9 mouse cellular contexts compared by ENCODE assay signal in genomic region chr15:10313522-10314455, GRCm38 (mm10). TPM values are rescaled to one million over a fixed set of nuclear protein-coding genes. Genes with fewer than 3 reads are reported as not detected.
DNase-seq lines count a peak whose midpoint lies in the region; ATAC-seq and TF ChIP-seq lines count a peak whose summit lies in the region.
"Had no signal": no experiment of that assay in that cellular context is flagged by ENCODE, and none has a peak within 500 bp of the region (broad histone marks: within the 10 kb centered on the region; RNA-seq: fewer than 3 reads in every experiment).

No protein-coding gene starts in this region.

- no peaks in the 10 kb centered on the region for H3K27me3 ChIP-seq in intestine, postnatal 0 days (replicated peaks; ENCODE audit: control insufficient read depth, insufficient read depth, low read length)
- no peaks in the 10 kb centered on the region for H3K27me3 ChIP-seq in intestine, embryonic 16.5 days (replicated peaks; ENCODE audit: control insufficient read depth, insufficient read depth, low read length)
- H3K27me3 ChIP-seq in forebrain, postnatal 0 days (ENCODE audit: insufficient read depth, low read length) = no peaks in the 10 kb centered on the region
- H3K27me3 ChIP-seq in limb, embryonic 13.5 days = no peaks in the 10 kb centered on the region
- H3K27me3 ChIP-seq: embryonic facial prominence, embryonic 15.5 days had no signal

- TF ChIP-seq CTCF in intestine, postnatal 0 days (IDR thresholded peaks at IDR 0.05; ENCODE audit: low read depth) = peak; percentile 78
- peak; percentile 74 for TF ChIP-seq CTCF in forebrain, postnatal 0 days (IDR thresholded peaks at IDR 0.05; ENCODE audit: low read depth)

- no peak overlapping the region for H3K27ac ChIP-seq in intestine, postnatal 0 days (ENCODE audit: low read depth, low read length)
- H3K27ac ChIP-seq in intestine, embryonic 16.5 days (ENCODE audit: low read length) = no peak overlapping the region
- no peak overlapping the region for H3K27ac ChIP-seq in forebrain, postnatal 0 days (ENCODE audit: low read depth, low read length)
- no peak overlapping the region for H3K27ac ChIP-seq in limb, embryonic 13.5 days
- H3K27ac ChIP-seq: embryonic facial prominence, embryonic 15.5 days had no signal

- no peak overlapping the region for H3K9ac ChIP-seq in intestine, postnatal 0 days (ENCODE audit: low read depth, low read length)
- H3K9ac ChIP-seq in intestine, embryonic 16.5 days (ENCODE audit: low read depth, low read length) = no peak overlapping the region
- H3K9ac ChIP-seq in forebrain, postnatal 0 days = no peak overlapping the region
- H3K9ac ChIP-seq in limb, embryonic 13.5 days = no peak overlapping the region
- H3K9ac ChIP-seq: embryonic facial prominence, embryonic 15.5 days had no signal

- no peak overlapping the region for H3K4me2 ChIP-seq in intestine, postnatal 0 days (replicated peaks; ENCODE audit: low read depth)
- H3K4me2 ChIP-seq in intestine, embryonic 16.5 days (ENCODE audit: low read depth, low read length) = no peak overlapping the region
- no peak overlapping the region for H3K4me2 ChIP-seq in forebrain, postnatal 0 days (ENCODE audit: low read depth)
- no peak overlapping the region for H3K4me2 ChIP-seq in limb, embryonic 13.5 days (replicated peaks)
- H3K4me2 ChIP-seq: embryonic facial prominence, embryonic 15.5 days had no signal

- DNase-seq in adrenal gland, postnatal 14 days = peak; percentile 80
- DNase-seq in forebrain, postnatal 0 days = peak; percentile 81
- peak; percentile 76 for DNase-seq in kidney, adult 9 months
- peak; percentile 43 for DNase-seq in retina, adult 2 months (ENCODE audit: low read depth, low spot score)
- DNase-seq in yolk sac, embryonic 10.5 days (ENCODE audit: low spot score) = no peak

- 49% methylated on average over 7 of the region's 7 CpGs for WGBS in intestine, postnatal 0 days
- WGBS in intestine, embryonic 16.5 days = 47% methylated on average over 6 of the region's 7 CpGs
- WGBS in forebrain, postnatal 0 days = 54% methylated on average over 7 of the region's 7 CpGs
- 54% methylated on average over 7 of the region's 7 CpGs for WGBS in limb, embryonic 13.5 days

- no peaks in the 10 kb centered on the region for H3K36me3 ChIP-seq in intestine, postnatal 0 days (ENCODE audit: control insufficient read depth, insufficient read depth)
- no peaks in the 10 kb centered on the region for H3K36me3 ChIP-seq in intestine, embryonic 16.5 days (ENCODE audit: control insufficient read depth, insufficient read depth, low read length)
- H3K36me3 ChIP-seq in forebrain, postnatal 0 days (ENCODE audit: insufficient read depth) = no peaks in the 10 kb centered on the region
- H3K36me3 ChIP-seq in limb, embryonic 13.5 days = no peaks in the 10 kb centered on the region
- H3K36me3 ChIP-seq: embryonic facial prominence, embryonic 15.5 days had no signal

- no peak for ATAC-seq in intestine, postnatal 0 days
- ATAC-seq in intestine, embryonic 16.5 days = no peak
- peak; percentile 81 for ATAC-seq in forebrain, postnatal 0 days
- peak; percentile 48; the same call in 1 of the 2 replicates for ATAC-seq in limb, embryonic 13.5 days (ENCODE audit: low FRiP score, low read depth)

- no peaks in the 10 kb centered on the region for H3K9me3 ChIP-seq in intestine, postnatal 0 days (ENCODE audit: control insufficient read depth)
- H3K9me3 ChIP-seq in intestine, embryonic 16.5 days (ENCODE audit: control insufficient read depth, low read length) = no peaks in the 10 kb centered on the region
- H3K9me3 ChIP-seq in forebrain, postnatal 0 days (ENCODE audit: low read length) = no peaks in the 10 kb centered on the region
- no peaks in the 10 kb centered on the region for H3K9me3 ChIP-seq in limb, embryonic 13.5 days
- H3K9me3 ChIP-seq: embryonic facial prominence, embryonic 15.5 days had no signal

- no peaks in the 10 kb centered on the region for H3K4me1 ChIP-seq in intestine, postnatal 0 days (replicated peaks; ENCODE audit: control insufficient read depth, insufficient read depth, low read length)
- H3K4me1 ChIP-seq in intestine, embryonic 16.5 days (ENCODE audit: control insufficient read depth, insufficient read depth, low read length) = no peaks in the 10 kb centered on the region
- H3K4me1 ChIP-seq in forebrain, postnatal 0 days (ENCODE audit: insufficient read depth) = no peaks in the 10 kb centered on the region
- no peaks in the 10 kb centered on the region for H3K4me1 ChIP-seq in limb, embryonic 13.5 days
- H3K4me1 ChIP-seq: embryonic facial prominence, embryonic 15.5 days had no signal

- no peak overlapping the region for H3K4me3 ChIP-seq in intestine, postnatal 0 days (ENCODE audit: low read depth, low read length)
- no peak overlapping the region for H3K4me3 ChIP-seq in intestine, embryonic 16.5 days (ENCODE audit: low read length)
- no peak overlapping the region for H3K4me3 ChIP-seq in forebrain, postnatal 0 days (ENCODE audit: low read depth, low read length)
- H3K4me3 ChIP-seq in limb, embryonic 13.5 days = no peak overlapping the region
- H3K4me3 ChIP-seq: embryonic facial prominence, embryonic 15.5 days had no signal

RNA-seq across cellular contexts. Expression of gene Gm21973, which starts 11.4 kb away (rescaled TPM):
- 1.9 TPM in 1 of 2 replicates, not detected in the other for polyA plus RNA-seq in intestine, postnatal 0 days (2015; fragmentation: Nextera tagmentation; extraction: Ambion mirVana)
- polyA plus RNA-seq in intestine, embryonic 16.5 days (2015; fragmentation: Nextera tagmentation; extraction: Ambion mirVana) = 0.54 TPM in 1 of 2 replicates, not detected in the other
- total RNA-seq in adrenal gland, postnatal 14 days (2021) = 1.5 TPM in 1 of 2 replicates, not detected in the other
- not detected in 2 replicates for total RNA-seq in forebrain, postnatal 0 days (2014; rRNA removed)
- not detected in 2 replicates for polyA plus RNA-seq in forebrain, postnatal 0 days (2015; fragmentation: Nextera tagmentation; extraction: Ambion mirVana)
- polyA plus RNA-seq in limb, embryonic 13.5 days (2015; fragmentation: Nextera tagmentation; extraction: Ambion mirVana) = not detected in 2 replicates
- polyA plus RNA-seq: embryonic facial prominence, embryonic 15.5 days had no signal

RNA-seq across cellular contexts. Expression of gene Agxt2, which starts 44.5 kb away (rescaled TPM):
- polyA plus RNA-seq in intestine, postnatal 0 days (2015; fragmentation: Nextera tagmentation; extraction: Ambion mirVana) = 1.1 and 1.3 TPM in 2 replicates
- polyA plus RNA-seq in intestine, embryonic 16.5 days (2015; fragmentation: Nextera tagmentation; extraction: Ambion mirVana) = 0.33 and 0.44 TPM in 2 replicates
- 3.0 and 17.8 TPM in 2 replicates for total RNA-seq in adrenal gland, postnatal 14 days (2021)
- total RNA-seq in forebrain, postnatal 0 days (2014; rRNA removed) = not detected in 2 replicates
- polyA plus RNA-seq in forebrain, postnatal 0 days (2015; fragmentation: Nextera tagmentation; extraction: Ambion mirVana) = not detected in 2 replicates
- not detected in 2 replicates for polyA plus RNA-seq in limb, embryonic 13.5 days (2015; fragmentation: Nextera tagmentation; extraction: Ambion mirVana)
- polyA plus RNA-seq: embryonic facial prominence, embryonic 15.5 days had no signal

Comparison
In these comparisons a context has a peak if more than half of its experiments do, and no peak if none do; other contexts are left out.
1. ATAC-seq: peak in forebrain, postnatal 0 days (single experiment) and limb, embryonic 13.5 days (single experiment); none in intestine, postnatal 0 days (single experiment) and intestine, embryonic 16.5 days (single experiment).